Mouse (Mus musculus): Measurements from ENCODE around the gene Il18r1. TPM values are rescaled to one million over a fixed set of nuclear protein-coding genes. Genes with fewer than 3 reads are reported as not detected.

Gene Il18r1
- total RNA-seq, 4 experiments from 2014 or later, result not detected

DNA sequence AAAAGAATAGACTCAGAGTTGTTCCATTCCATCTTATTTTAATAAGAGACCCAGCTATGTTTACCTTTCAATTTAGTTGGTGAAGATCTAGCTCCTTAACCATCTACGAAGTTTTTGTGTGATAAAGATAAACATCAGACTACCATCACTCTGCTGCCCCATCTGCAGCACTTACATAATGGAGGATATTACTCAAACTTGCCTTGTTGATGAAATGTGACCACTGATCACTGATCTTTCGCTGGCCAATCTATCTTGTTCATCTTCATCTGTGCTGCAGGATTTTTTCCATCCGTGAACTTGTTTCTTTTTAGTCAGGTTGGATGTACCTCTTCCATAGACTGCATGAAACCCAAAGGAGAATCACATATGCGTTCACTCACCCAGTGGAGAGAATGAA is 29.2 kb downstream of the Il18r1 start:
- no peak for DNase-seq (ENCODE audit: low spot score in 2 of 2)

DNA sequence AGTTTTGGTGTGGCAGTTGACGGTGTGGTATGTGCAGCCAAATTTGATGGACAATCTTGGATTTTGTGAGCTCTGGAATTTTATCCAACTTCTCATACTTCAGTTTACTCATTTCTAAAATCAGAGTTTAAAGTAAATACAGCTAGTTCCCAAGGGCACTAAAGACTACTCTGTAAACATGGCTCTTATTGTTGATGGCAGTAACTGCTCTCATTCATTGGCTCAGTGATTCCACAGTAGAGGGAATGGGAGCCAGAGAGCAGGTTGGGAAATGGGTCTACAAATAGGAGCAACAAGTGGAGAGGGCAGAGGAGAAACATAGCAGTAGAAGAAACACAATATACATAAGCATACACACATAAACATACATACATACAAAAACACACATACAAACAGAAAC is 34.4 kb downstream of the Il18r1 start:
- DNase-seq (ENCODE audit: low spot score in 2 of 2), result no peak

GRCm38 (mm10) chr1:40501126-40501525 is 35.8 kb downstream of the Il18r1 start:
- no peak for DNase-seq (ENCODE audit: low spot score in 2 of 2)

- no peak for DNase-seq (ENCODE audit: low spot score in 2 of 2)
These were observed 36.4 kb downstream of the Il18r1 start for GRCm38 (mm10) chr1:40501546-40502398.

GRCm38 (mm10) chr1:40504548-40504947 is 39.2 kb downstream of the Il18r1 start:
- DNase-seq (ENCODE audit: low spot score in 2 of 2), result no peak

- DNase-seq (ENCODE audit: low spot score in 2 of 2), result no peak
These were observed 49.7 kb downstream of the Il18r1 start, which contains the start of gene Il18rap for GRCm38 (mm10) chr1:40514851-40515585. Il18rap (plus strand) TSS chr1:40515362.

- DNase-seq (ENCODE audit: low spot score in 2 of 2), result no peak
These were observed 51.0 kb downstream of the Il18r1 start for GRCm38 (mm10) chr1:40516364-40516763.

GRCm38 (mm10) chr1:40522918-40523317 is 57.6 kb downstream of the Il18r1 start:
- no peak for DNase-seq (ENCODE audit: low spot score in 2 of 2)

DNA sequence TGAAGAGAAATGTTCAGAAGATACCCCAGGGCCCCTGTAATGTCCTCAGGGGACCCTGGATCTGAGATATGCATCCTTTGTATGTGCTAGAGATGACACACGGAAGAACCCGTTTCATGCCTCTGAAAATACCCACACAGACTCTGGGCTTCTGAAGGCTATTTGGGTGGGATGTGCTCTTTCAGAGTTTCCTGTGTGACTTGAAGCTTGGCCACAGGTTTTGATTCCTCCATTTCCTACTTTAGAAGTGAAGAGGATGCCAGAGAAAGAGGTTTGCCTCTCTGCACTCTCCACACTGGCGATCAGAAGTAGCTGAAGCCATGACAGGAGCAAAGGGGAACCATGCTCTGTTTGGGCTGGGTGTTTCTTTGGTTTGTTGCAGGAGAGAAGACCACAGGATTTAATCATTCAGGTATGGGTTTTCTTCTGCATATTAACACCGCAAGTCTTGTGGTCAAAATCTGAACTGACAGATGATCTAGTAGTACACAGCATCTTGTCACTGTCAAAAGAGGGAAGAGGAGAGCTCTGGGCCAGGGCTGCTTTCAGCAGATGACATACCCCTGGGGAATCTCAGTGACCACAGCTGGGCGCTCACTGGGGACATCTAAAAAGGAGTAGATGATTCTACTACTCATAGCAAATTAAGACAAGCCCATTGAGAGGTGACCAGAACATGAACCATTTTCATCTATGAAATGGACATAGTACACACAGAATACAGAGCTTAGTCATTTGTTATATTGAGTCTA is 58.8 kb downstream of the Il18r1 start:
- DNase-seq (ENCODE audit: low spot score in 2 of 2), result no peak

GRCm38 (mm10) chr1:40529287-40529686 is 63.9 kb downstream of the Il18r1 start:
- DNase-seq (ENCODE audit: low spot score in 2 of 2), result no peak

- DNase-seq (ENCODE audit: low spot score in 2 of 2), result no peak
These were observed 72.2 kb downstream of the Il18r1 start for GRCm38 (mm10) chr1:40537577-40537976.

DNA sequence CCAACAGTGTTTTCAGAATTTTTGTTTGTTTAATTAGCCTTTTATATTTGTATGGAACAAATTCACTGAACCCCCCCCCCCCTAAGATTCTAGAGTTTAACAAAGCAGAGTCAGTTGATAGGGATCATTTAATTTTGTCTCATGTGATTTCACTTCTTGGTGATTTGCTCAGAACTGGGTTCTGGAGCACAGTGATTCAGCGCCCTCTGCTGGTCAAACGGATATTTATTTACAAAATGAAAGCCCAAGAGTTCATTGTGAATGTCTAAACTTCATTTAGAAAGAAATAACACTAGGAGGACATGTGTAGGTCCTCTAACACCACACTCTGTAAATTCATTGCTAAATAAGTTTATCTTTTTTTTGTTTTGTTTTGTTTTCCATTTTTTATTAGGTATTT is 79.3 kb downstream of the Il18r1 start:
- peak; percentile 21 to 54 for DNase-seq (ENCODE audit: low spot score in 2 of 2)

- DNase-seq (ENCODE audit: low spot score in 2 of 2), result no peak
These were observed 81.3 kb downstream of the Il18r1 start for GRCm38 (mm10) chr1:40546645-40547044.

DNA sequence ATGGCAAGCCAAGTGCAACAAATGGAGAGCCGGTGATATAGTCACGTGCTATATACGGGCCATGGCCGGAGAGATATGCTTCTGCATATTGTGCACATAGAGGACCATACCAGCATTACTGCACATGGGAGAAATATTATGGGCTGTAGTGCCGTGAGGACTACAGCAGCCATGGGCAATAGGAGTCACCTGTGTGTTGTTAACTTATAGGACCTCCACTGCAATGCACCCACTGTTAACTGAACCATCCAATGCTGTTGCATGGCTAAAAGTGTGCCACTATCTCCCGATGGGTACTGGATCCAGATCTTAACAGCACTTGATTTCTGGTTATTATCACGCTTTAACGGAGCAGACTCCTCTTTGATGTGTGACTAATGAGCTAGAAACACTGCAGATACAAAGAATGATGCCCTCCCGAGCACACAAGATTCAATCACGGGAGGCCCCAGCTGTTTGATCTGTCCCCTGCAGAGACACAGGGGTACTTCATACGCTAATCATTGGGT is 81.8 kb downstream of the Il18r1 start:
- DNase-seq (ENCODE audit: low spot score in 2 of 2), result no peak

DNA sequence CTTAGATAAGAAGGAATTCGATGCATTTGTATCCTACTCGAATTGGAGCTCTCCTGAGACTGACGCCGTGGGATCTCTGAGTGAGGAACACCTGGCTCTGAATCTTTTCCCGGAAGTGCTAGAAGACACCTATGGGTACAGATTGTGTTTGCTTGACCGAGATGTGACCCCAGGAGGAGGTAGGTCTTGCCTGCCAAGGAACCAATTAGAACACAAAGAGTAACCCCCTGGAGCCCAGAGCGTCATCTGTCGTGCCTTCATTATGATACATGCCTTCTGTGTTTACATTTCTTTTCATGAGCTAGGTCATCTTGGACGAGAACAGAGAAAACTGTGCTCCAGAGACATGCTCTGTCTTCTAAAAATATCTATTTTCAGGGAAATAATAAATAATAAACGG is 82.4 kb downstream of the Il18r1 start:
- no peak for DNase-seq (ENCODE audit: low spot score in 2 of 2)

Other genes starting within 250 kb of the Il18r1 start
- 1 to 10 TPM; 5.8 to 9.7 (median 8.1) TPM for gene Il1r1, start 240.5 kb upstream of the Il18r1 start, total RNA-seq (2022)
- gene Il1rl2, start 140.9 kb upstream of the Il18r1 start, total RNA-seq (2022), result 1 to 10 TPM in 2 of 4 experiments, under 1 TPM in 2; 0.31 to 2.0 (median 1.2) TPM
- 1 to 10 TPM in 1 of 4 experiments, under 1 TPM in 2, not detected in 1; 0.50 to 1.6 (median 0.94) TPM for gene Il1rl1, start 36.0 kb upstream of the Il18r1 start, total RNA-seq (2022)
- gene Il18rap, start 49.8 kb downstream of the Il18r1 start, total RNA-seq (2022), result under 1 TPM in 3 of 4 experiments, not detected in 1; 0.12 to 0.56 (median 0.23) TPM
- 10 to 100 TPM; 16.1 to 29.7 (median 19.4) TPM for gene Slc9a4, start 114.5 kb downstream of the Il18r1 start, total RNA-seq (2022)
- gene Slc9a2, start 215.0 kb downstream of the Il18r1 start, total RNA-seq (2022), result 10 to 100 TPM; 19.2 to 25.4 (median 21.7) TPM